Mouse (Mus musculus): ENCODE data around the gene Mpv17l. TPM values are rescaled to one million over a fixed set of nuclear protein-coding genes. Genes with fewer than 3 reads are reported as not detected.
"Not testable (repeated sequence)": the region's sequence is repeated elsewhere in the genome, so short reads cannot be mapped to it uniquely, and the experiment has no call there.

Mpv17l gene
- polyA plus RNA-seq (2014; fragmentation: Nextera tagmentation; extraction: Ambion mirVana) = 2.7 and 3.2 TPM in 2 replicates

GRCm38 (mm10) chr16:13902888-13903483 is at the start of gene Mpv17l, which contains the start of gene Pdxdc1:
Mpv17l (plus strand) TSS chr16:13903161.
Pdxdc1 (minus strand) TSS chr16:13903131.
- Histone ChIP-seq H3K9ac (ENCODE audit: low read length) (peak within 1 kb of the TSS; percentile 82), H3K4me1 (replicated peaks; ENCODE audit: control insufficient read depth, insufficient read depth, low read length) (0 out of 2 replicates have a peak, but pooled peaks cover 2% of the 10 kb centered on the region), H3K27me3 (ENCODE audit: control insufficient read depth, insufficient read depth, low read length) (no peaks in the 10 kb centered on the region), H3K4me2 (ENCODE audit: low read depth, low read length, severe bottlenecking) (peak within 1 kb of the TSS; percentile 70), H3K9me3 (ENCODE audit: control insufficient read depth, low read length) (no peaks in the 10 kb centered on the region), H3K36me3 (ENCODE audit: control insufficient read depth, insufficient read depth, low read length) (no peaks in the 10 kb centered on the region), H3K4me3 (ENCODE audit: low read depth, low read length) (peak within 1 kb of the TSS; percentile 93), H3K27ac (ENCODE audit: low read depth, low read length) (peak within 1 kb of the TSS; percentile 62)
- ATAC-seq (replicated peaks; ENCODE audit: low FRiP score) = peak; percentile 97
- under 1% methylated on average over 51 of the region's 57 CpGs for WGBS
- peak; percentile 99 for DNase-seq (ENCODE audit: low spot score)

DNA sequence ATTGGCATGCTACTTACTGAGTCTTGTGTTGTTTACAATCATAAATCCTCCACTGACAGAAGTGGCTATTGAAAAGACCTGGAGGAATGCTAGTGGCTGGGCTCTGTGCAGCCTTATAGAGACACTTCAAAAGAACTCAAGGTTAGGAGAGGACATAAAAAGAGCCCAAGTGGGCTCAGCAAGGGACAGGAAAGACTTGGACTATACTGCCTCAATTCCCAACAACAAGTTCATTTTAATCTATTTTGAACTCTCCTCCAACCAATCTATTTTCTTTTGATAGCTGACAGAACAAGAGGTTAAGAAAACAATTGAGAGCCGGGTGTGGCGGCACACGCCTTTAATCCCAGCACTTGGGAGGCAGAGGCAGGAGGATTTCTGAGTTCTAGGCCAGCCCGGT is 49.1 kb upstream of the Mpv17l start:
- Histone ChIP-seq H3K36me3 (ENCODE audit: control insufficient read depth, insufficient read depth, low read length) (no peaks in the 10 kb centered on the region), H3K4me3 (ENCODE audit: low read depth, low read length) (no peak overlapping the region), H3K27me3 (ENCODE audit: control insufficient read depth, insufficient read depth, low read length) (no peaks in the 10 kb centered on the region), H3K9me3 (ENCODE audit: control insufficient read depth, low read length) (no peaks in the 10 kb centered on the region), H3K4me1 (replicated peaks; ENCODE audit: control insufficient read depth, insufficient read depth, low read length) (no peaks in the 10 kb centered on the region), H3K27ac (ENCODE audit: low read depth, low read length) (no peak overlapping the region), H3K9ac (ENCODE audit: low read length) (no peak overlapping the region), H3K4me2 (ENCODE audit: low read depth, low read length, severe bottlenecking) (no peak overlapping the region)
- no peak for DNase-seq (ENCODE audit: low spot score)
- no peak for ATAC-seq (replicated peaks; ENCODE audit: low FRiP score)
- WGBS = 97% methylated on average over 4 of the region's 4 CpGs

DNA sequence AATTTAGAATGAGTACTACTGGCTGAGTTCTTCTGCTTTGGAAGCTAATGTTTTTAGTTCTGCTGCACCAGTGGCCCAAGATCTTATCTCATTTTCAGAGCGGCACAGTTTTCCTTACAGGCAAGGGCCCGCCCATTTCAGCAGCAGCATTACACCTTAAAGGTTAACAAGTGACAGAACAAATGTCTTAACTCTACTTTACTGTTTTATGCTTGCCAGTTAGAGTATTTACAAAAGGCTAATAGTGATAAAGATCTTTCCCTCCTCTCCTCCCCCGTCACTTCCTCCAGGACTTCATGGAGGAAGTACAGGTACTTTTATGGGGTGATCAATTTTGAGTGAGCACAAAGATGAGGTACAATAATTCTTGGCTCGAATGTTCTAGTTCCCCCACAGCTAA is 36.9 kb upstream of the Mpv17l start:
- H3K4me2 ChIP-seq (ENCODE audit: low read depth, low read length, severe bottlenecking) = no peak overlapping the region
- H3K27ac ChIP-seq (ENCODE audit: low read depth, low read length) = no peak overlapping the region
- no peaks in the 10 kb centered on the region; the same call in 1 of the 2 replicates for H3K4me1 ChIP-seq (replicated peaks; ENCODE audit: control insufficient read depth, insufficient read depth, low read length)
- 87% methylated on average over 4 of the region's 4 CpGs for WGBS
- no peaks in the 10 kb centered on the region for H3K27me3 ChIP-seq (ENCODE audit: control insufficient read depth, insufficient read depth, low read length)
- no peak for DNase-seq (ENCODE audit: low spot score)
- no peak overlapping the region for H3K4me3 ChIP-seq (ENCODE audit: low read depth, low read length)
- H3K9ac ChIP-seq (ENCODE audit: low read length) = no peak overlapping the region
- ATAC-seq (replicated peaks; ENCODE audit: low FRiP score) = no peak
- no peaks in the 10 kb centered on the region; the same call in 1 of the 2 replicates for H3K36me3 ChIP-seq (ENCODE audit: control insufficient read depth, insufficient read depth, low read length)
- H3K9me3 ChIP-seq (ENCODE audit: control insufficient read depth, low read length) = no peaks in the 10 kb centered on the region

DNA sequence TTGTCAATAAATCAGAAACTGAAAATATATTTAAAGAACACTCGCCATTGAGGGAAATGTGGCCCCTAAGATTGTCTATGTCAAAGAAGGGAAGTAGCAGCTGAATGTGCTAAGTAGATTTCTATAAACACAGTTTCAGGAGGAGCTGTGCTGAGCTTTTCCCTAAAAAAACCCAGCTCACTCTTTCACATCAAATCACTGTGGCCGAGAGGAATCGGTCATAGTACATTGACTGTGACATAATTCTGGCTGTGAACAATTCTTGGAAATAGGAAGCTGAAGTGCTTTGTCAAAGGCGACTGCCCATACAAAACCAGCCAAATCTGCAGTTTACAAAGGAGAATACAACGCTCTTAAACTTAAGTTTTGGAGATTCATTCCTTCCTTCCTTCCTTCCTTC is 36.3 kb upstream of the Mpv17l start:
- Histone ChIP-seq H3K27me3 (ENCODE audit: control insufficient read depth, insufficient read depth, low read length) (no peaks in the 10 kb centered on the region), H3K4me2 (ENCODE audit: low read depth, low read length, severe bottlenecking) (no peak overlapping the region), H3K27ac (ENCODE audit: low read depth, low read length) (no peak overlapping the region), H3K4me1 (replicated peaks; ENCODE audit: control insufficient read depth, insufficient read depth, low read length) (no peaks in the 10 kb centered on the region; the same call in 1 of the 2 replicates), H3K36me3 (ENCODE audit: control insufficient read depth, insufficient read depth, low read length) (no peaks in the 10 kb centered on the region; the same call in 1 of the 2 replicates), H3K9ac (ENCODE audit: low read length) (no peak overlapping the region), H3K4me3 (ENCODE audit: low read depth, low read length) (no peak overlapping the region), H3K9me3 (ENCODE audit: control insufficient read depth, low read length) (no peaks in the 10 kb centered on the region)
- DNase-seq (ENCODE audit: low spot score) = no peak
- ATAC-seq (replicated peaks; ENCODE audit: low FRiP score) = no peak
- 84% methylated on average over 5 of the region's 5 CpGs for WGBS

- not testable (repeated sequence) for H3K9me3 ChIP-seq (ENCODE audit: control insufficient read depth, low read length); H3K36me3 ChIP-seq (ENCODE audit: control insufficient read depth, insufficient read depth, low read length); H3K27me3 ChIP-seq (ENCODE audit: control insufficient read depth, insufficient read depth, low read length); H3K4me2 ChIP-seq (ENCODE audit: low read depth, low read length, severe bottlenecking); H3K9ac ChIP-seq (ENCODE audit: low read length); H3K27ac ChIP-seq (ENCODE audit: low read depth, low read length); ATAC-seq (replicated peaks; ENCODE audit: low FRiP score); H3K4me3 ChIP-seq (ENCODE audit: low read depth, low read length); H3K4me1 ChIP-seq (replicated peaks; ENCODE audit: control insufficient read depth, insufficient read depth, low read length)
- DNase-seq (ENCODE audit: low spot score) = peak; percentile 54
- WGBS = 7% methylated on average over 5 of the region's 5 CpGs
Observed at GRCm38 (mm10) chr16:13867406-13867805, 35.6 kb upstream of the Mpv17l start.

DNA sequence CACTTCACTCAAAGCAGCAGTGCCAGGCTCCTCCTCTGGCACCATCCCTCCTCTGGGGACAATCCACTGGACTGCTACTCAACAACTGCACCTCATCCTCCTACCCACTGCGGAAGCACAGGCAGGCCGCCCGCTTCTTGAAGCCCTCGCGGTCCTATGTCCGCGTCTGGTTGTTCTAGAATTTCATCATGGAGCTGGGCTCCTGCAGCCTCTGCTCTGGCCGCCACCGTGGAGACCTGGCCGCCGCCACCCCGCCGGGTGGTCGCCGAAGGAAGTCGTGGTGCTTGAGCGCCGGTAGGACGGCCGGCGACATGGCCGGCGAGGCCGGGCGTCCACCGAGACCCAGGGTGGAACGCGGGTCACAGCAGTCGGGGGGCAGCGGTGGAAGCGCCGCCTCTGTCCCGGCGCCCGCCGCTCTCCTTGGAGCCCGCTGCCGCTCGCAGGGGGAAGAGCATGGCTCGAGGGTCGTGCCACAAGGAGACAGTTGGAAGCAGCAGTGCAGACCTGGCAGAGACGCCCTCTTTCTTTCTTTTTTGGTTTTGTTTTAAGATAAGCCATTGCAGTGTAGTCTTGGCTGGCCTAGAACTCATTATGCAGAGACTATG is 34.9 kb upstream of the Mpv17l start:
- Histone ChIP-seq H3K4me1 (replicated peaks; ENCODE audit: control insufficient read depth, insufficient read depth, low read length) (no peaks in the 10 kb centered on the region; the same call in 1 of the 2 replicates), H3K36me3 (ENCODE audit: control insufficient read depth, insufficient read depth, low read length) (no peaks in the 10 kb centered on the region; the same call in 1 of the 2 replicates), H3K9me3 (ENCODE audit: control insufficient read depth, low read length) (no peaks in the 10 kb centered on the region), H3K4me3 (ENCODE audit: low read depth, low read length) (peak overlapping the region; percentile 31), H3K27me3 (ENCODE audit: control insufficient read depth, insufficient read depth, low read length) (no peaks in the 10 kb centered on the region), H3K27ac (ENCODE audit: low read depth, low read length) (no peak overlapping the region), H3K4me2 (ENCODE audit: low read depth, low read length, severe bottlenecking) (peak overlapping the region; percentile 54), H3K9ac (ENCODE audit: low read length) (peak overlapping the region; percentile 53)
- ATAC-seq (replicated peaks; ENCODE audit: low FRiP score) (peak; percentile 70; the same call in 1 of the 2 replicates), DNase-seq (ENCODE audit: low spot score) (peak; percentile 60)
- 4% methylated on average over 37 of the region's 42 CpGs for WGBS

DNA sequence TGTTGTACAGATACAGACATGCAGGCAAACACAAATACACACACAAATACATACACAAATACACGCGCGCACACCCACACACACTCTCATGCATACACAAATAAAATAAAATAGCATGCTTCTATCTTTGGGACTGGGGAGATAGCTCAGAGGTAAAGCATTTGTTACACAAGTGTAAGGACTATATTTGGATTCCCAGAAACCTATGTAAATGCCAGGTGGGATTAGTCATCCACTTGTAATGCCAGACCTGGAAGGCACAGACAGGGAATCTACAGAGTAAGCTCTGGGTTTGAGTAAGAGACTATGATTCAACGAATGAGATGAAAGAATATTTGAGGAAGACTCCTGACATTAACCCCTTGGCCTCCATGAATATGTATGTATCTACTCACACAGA is 27.5 kb upstream of the Mpv17l start:
- WGBS = 96% methylated on average over 4 of the region's 4 CpGs
- no peak for ATAC-seq (replicated peaks; ENCODE audit: low FRiP score)
- no peak overlapping the region for H3K4me2 ChIP-seq (ENCODE audit: low read depth, low read length, severe bottlenecking)

DNA sequence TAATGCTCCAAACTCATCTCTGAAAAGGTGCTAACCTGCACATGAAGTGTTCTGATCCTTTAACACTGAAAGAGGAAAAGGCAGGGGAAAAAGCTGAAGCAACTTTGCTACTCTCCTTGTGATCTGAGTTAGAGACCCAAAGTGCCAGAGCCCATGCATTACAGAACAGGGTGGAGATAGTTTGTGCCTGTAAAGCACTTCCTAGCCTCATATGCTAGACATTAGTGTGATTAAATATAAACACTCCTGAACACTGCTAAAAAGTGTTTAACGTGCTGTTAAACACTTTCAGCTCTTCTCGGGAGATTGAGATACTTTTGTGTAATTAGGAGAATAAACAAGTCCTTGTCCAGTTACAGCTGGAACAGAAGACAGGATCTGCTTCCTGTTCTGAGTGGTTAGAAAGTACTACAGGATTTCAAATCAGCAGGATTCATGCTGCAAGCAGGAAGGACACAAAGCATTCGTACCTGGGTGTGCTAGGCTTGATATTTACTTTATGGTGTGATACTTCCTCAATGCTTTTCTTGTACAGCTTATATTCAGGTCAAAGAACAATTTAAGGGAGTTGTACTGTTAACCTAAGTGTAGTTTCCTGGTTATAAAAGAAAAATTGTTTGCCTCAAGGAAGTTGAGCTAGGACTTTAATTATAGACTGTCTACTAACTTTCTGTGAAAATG is 19.7 kb upstream of the Mpv17l start:
- ATAC-seq (replicated peaks; ENCODE audit: low FRiP score) (no peak), DNase-seq (ENCODE audit: low spot score) (no peak)
- H3K27ac ChIP-seq (ENCODE audit: low read depth, low read length) = no peak overlapping the region
- H3K36me3 ChIP-seq (ENCODE audit: control insufficient read depth, insufficient read depth, low read length) = no peaks in the 10 kb centered on the region
- H3K9ac ChIP-seq (ENCODE audit: low read length) = no peak overlapping the region
- no peaks in the 10 kb centered on the region for H3K9me3 ChIP-seq (ENCODE audit: control insufficient read depth, low read length)
- H3K4me2 ChIP-seq (ENCODE audit: low read depth, low read length, severe bottlenecking) = no peak overlapping the region
- H3K4me3 ChIP-seq (ENCODE audit: low read depth, low read length) = no peak overlapping the region
- WGBS = 77% methylated on average over 3 of the region's 3 CpGs
- no peaks in the 10 kb centered on the region for H3K27me3 ChIP-seq (ENCODE audit: control insufficient read depth, insufficient read depth, low read length)
- no peaks in the 10 kb centered on the region for H3K4me1 ChIP-seq (replicated peaks; ENCODE audit: control insufficient read depth, insufficient read depth, low read length)

More for the DNA sequence above, 27.5 kb upstream of the Mpv17l start:
- Histone ChIP-seq H3K27me3 (ENCODE audit: control insufficient read depth, insufficient read depth, low read length) (no peaks in the 10 kb centered on the region), H3K27ac (ENCODE audit: low read depth, low read length) (no peak overlapping the region), H3K36me3 (ENCODE audit: control insufficient read depth, insufficient read depth, low read length) (no peaks in the 10 kb centered on the region), H3K4me1 (replicated peaks; ENCODE audit: control insufficient read depth, insufficient read depth, low read length) (no peaks in the 10 kb centered on the region), H3K9me3 (ENCODE audit: control insufficient read depth, low read length) (no peaks in the 10 kb centered on the region), H3K4me3 (ENCODE audit: low read depth, low read length) (no peak overlapping the region), H3K9ac (ENCODE audit: low read length) (no peak overlapping the region)
- no peak for DNase-seq (ENCODE audit: low spot score)
